Mouse (Mus musculus): ENCODE measurements at regions not wholly inside any gene's neighbourhood (a gene's known extent, or its start where the extent isn't known, plus 50 kb on each side); places are given as distances from the start of the nearest gene placed in this dataset.

GRCm38 (mm10) chr15:62169591-62170019 is 1246.8 kb upstream of the A1bg start:
- WGBS: 82% methylated on average over 3 of the region's 3 CpGs
- no peak overlapping the region for H3K9ac ChIP-seq
- no peak for ATAC-seq (ENCODE audit: low FRiP score, low read depth)
- no peaks in the 10 kb centered on the region for H3K27me3 ChIP-seq
- no peaks in the 10 kb centered on the region for H3K36me3 ChIP-seq
- no peak overlapping the region for H3K4me2 ChIP-seq (replicated peaks)
- no peak overlapping the region for H3K4me3 ChIP-seq
- no peak overlapping the region for H3K27ac ChIP-seq
- no peaks in the 10 kb centered on the region for H3K4me1 ChIP-seq
- no peaks in the 10 kb centered on the region for H3K9me3 ChIP-seq

GRCm38 (mm10) chr15:62168958-62169590 is 1246.3 kb upstream of the A1bg start:
- WGBS: 92% methylated on average over 8 of the region's 8 CpGs
- Histone ChIP-seq H3K4me2 (replicated peaks) (no peak overlapping the region), H3K36me3 (no peaks in the 10 kb centered on the region), H3K27me3 (no peaks in the 10 kb centered on the region), H3K9me3 (no peaks in the 10 kb centered on the region), H3K9ac (no peak overlapping the region), H3K27ac (no peak overlapping the region), H3K4me3 (no peak overlapping the region), H3K4me1 (no peaks in the 10 kb centered on the region)
- ATAC-seq (ENCODE audit: low FRiP score, low read depth): no peak

DNA sequence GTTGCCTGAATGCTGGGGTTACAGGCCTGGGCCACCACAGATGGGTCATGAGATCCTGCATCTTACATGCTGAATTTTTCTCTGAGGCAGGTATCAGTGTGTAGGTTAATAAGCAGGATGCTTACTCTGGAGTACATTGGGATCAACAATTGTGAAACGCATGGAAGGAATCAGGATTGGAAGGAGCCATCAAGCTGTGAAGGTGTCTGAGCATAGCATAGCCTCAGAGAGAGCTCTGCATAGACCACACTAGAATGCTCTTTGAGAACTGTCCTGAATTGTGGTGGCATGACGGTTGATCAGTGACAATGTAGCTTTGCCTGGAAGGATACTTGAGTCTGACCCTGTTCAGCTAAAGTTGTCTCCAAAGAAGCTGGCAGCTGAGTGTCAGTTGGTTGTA is 1245.7 kb upstream of the A1bg start:
- Histone ChIP-seq H3K4me3 (no peak overlapping the region), H3K36me3 (no peaks in the 10 kb centered on the region), H3K9me3 (no peaks in the 10 kb centered on the region), H3K4me1 (no peaks in the 10 kb centered on the region), H3K9ac (no peak overlapping the region), H3K27ac (no peak overlapping the region), H3K4me2 (replicated peaks) (no peak overlapping the region), H3K27me3 (no peaks in the 10 kb centered on the region)
- ATAC-seq (ENCODE audit: low FRiP score, low read depth): no peak
- 93% methylated on average over 2 of the region's 2 CpGs for WGBS

GRCm38 (mm10) chr15:62166786-62167185 is 1244.0 kb upstream of the A1bg start:
- Histone ChIP-seq H3K27me3 (no peaks in the 10 kb centered on the region), H3K4me3 (no peak overlapping the region), H3K9ac (no peak overlapping the region), H3K9me3 (no peaks in the 10 kb centered on the region), H3K4me2 (replicated peaks) (no peak overlapping the region), H3K27ac (no peak overlapping the region), H3K36me3 (no peaks in the 10 kb centered on the region), H3K4me1 (no peaks in the 10 kb centered on the region)
- 85% methylated on average over 5 of the region's 5 CpGs for WGBS
- ATAC-seq (ENCODE audit: low FRiP score, low read depth): no peak

DNA sequence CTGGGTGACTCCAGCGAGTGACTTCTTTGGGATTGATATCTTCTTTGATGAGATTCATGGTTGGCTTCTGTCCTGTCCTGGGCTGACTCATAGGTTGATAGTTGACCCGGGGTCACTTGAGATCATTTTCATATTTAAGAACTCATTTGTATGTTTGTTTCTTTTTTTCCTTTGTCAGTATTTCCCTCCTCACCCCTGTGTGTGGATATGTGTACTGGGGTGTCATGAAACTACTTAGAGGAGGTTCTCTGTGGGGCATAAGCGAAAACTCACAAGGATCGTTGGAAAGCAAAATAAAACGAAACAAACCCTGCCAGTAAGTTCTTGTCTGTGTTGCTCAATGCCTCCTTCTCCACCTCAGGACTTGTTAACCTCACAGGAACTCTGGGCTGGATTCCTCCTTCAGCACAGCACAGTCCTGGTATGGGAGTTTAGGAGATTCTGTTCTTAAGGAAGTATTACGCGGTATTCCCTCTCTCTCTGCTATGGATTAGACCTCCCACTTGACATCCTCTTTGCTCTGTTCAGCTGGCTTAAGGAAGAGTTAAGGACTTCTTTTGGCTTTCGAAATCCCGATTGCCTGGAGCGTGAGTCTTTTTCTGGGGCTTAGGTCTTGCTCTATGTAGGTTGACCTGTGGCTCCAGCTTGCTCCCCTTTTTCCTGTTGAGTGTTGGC is 1243.2 kb upstream of the A1bg start:
- WGBS: 93% methylated on average over 10 of the region's 10 CpGs
- no peaks in the 10 kb centered on the region for H3K4me1 ChIP-seq
- H3K4me3 ChIP-seq: no peak overlapping the region
- H3K27ac ChIP-seq: no peak overlapping the region
- no peaks in the 10 kb centered on the region for H3K9me3 ChIP-seq
- no peaks in the 10 kb centered on the region for H3K36me3 ChIP-seq
- H3K27me3 ChIP-seq: no peaks in the 10 kb centered on the region
- ATAC-seq (ENCODE audit: low FRiP score, low read depth): no peak
- H3K4me2 ChIP-seq (replicated peaks): no peak overlapping the region
- no peak overlapping the region for H3K9ac ChIP-seq

DNA sequence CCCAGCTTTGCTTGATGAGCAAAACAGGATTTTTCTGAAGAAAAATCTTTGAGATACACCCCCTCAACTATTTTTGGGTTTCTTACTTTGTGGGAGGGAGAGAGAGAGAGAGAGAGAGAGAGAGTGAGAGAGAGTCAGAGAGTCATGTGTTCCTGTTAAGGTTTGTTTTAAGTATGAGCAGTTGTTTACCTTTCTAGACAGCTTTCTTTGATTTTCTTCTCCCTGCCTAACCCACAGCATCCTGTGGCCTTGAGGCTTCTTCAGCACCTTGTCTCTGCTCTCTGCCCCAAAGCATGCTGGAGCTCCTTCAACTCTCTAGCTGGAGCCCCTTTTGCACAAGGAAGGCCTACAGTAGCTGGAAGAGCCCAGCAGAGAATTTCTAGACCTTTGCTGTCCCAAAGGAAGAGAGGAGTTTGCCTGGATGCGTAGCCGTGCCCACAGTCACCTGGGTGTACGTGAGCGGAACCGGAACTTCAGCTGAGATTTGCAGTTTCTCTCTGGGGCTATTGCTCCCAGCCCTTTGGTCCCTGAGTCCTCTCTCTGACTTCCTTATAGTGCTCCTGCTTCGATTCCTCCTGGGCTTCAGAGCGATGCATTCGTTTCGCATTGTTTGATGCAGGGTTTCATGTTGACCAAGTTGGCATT is 1242.1 kb upstream of the A1bg start:
- no peak for ATAC-seq (ENCODE audit: low FRiP score, low read depth)
- H3K36me3 ChIP-seq: no peaks in the 10 kb centered on the region

GRCm38 (mm10) chr15:62163203-62163602 is 1240.4 kb upstream of the A1bg start:
- no peak overlapping the region for H3K27ac ChIP-seq
- no peaks in the 10 kb centered on the region for H3K27me3 ChIP-seq
- H3K9me3 ChIP-seq: no peaks in the 10 kb centered on the region
- no peak overlapping the region for H3K4me2 ChIP-seq (replicated peaks)
- H3K36me3 ChIP-seq: no peaks in the 10 kb centered on the region
- 80% methylated on average over 5 of the region's 5 CpGs for WGBS
- no peak overlapping the region for H3K9ac ChIP-seq
- no peaks in the 10 kb centered on the region for H3K4me1 ChIP-seq
- no peak overlapping the region for H3K4me3 ChIP-seq
- no peak for ATAC-seq (ENCODE audit: low FRiP score, low read depth)

More for the DNA sequence above, 1242.1 kb upstream of the A1bg start:
- Histone ChIP-seq H3K9me3 (no peaks in the 10 kb centered on the region), H3K4me2 (replicated peaks) (no peak overlapping the region), H3K4me1 (no peaks in the 10 kb centered on the region), H3K4me3 (no peak overlapping the region), H3K9ac (no peak overlapping the region), H3K27me3 (no peaks in the 10 kb centered on the region), H3K27ac (no peak overlapping the region)
- 96% methylated on average over 9 of the region's 9 CpGs for WGBS

DNA sequence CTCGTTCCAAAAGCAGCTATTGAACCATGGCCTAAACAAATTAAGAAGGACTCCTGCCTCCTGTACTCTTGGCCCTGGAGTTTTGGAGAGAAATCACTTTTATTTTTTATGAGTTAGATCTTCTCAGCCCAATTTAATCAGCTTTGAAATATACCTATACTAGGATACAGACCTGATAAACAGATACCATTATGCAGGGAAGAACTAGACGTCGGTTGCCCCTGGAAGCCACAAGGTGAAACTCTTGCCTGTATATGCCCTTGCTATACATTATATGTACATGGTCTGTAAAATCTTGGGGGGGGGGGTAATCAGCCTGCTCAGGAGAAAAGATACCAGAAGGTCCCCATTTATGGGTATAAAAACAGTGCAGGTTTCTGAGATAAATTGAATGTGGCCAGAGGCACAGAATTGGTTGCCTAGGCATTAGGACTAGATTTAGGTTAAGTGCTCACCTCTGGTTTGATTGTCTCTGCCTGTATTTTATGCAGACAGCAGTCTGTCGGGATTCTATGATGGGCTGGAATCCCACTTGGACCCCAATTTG is 1239.9 kb upstream of the A1bg start:
- H3K9me3 ChIP-seq: no peaks in the 10 kb centered on the region
- H3K9ac ChIP-seq: no peak overlapping the region
- H3K4me1 ChIP-seq: no peaks in the 10 kb centered on the region
- H3K4me2 ChIP-seq (replicated peaks): no peak overlapping the region
- no peak overlapping the region for H3K27ac ChIP-seq
- ATAC-seq (ENCODE audit: low FRiP score, low read depth): no peak
- H3K36me3 ChIP-seq: no peaks in the 10 kb centered on the region
- WGBS: 80% methylated on average over 4 of the region's 4 CpGs
- H3K4me3 ChIP-seq: no peak overlapping the region
- no peaks in the 10 kb centered on the region for H3K27me3 ChIP-seq

- H3K4me1 ChIP-seq: no peaks in the 10 kb centered on the region
- H3K27me3 ChIP-seq: no peaks in the 10 kb centered on the region
- H3K4me3 ChIP-seq: no peak overlapping the region
- no peak overlapping the region for H3K9ac ChIP-seq
- H3K9me3 ChIP-seq: no peaks in the 10 kb centered on the region
- ATAC-seq (ENCODE audit: low FRiP score, low read depth): no peak
- H3K27ac ChIP-seq: no peak overlapping the region
- no peaks in the 10 kb centered on the region for H3K36me3 ChIP-seq
- H3K4me2 ChIP-seq (replicated peaks): no peak overlapping the region
- WGBS: 71% methylated on average over 8 of the region's 8 CpGs
Measured at GRCm38 (mm10) chr15:62161975-62162647, 1239.3 kb upstream of the A1bg start.

GRCm38 (mm10) chr15:62161061-62161460 is 1238.2 kb upstream of the A1bg start:
- H3K9ac ChIP-seq: no peak overlapping the region
- H3K27ac ChIP-seq: no peak overlapping the region
- no peak overlapping the region for H3K4me3 ChIP-seq
- no peaks in the 10 kb centered on the region for H3K27me3 ChIP-seq
- H3K36me3 ChIP-seq: no peaks in the 10 kb centered on the region
- H3K4me2 ChIP-seq (replicated peaks): no peak overlapping the region
- WGBS: 86% methylated on average over 8 of the region's 8 CpGs
- H3K9me3 ChIP-seq: no peaks in the 10 kb centered on the region
- H3K4me1 ChIP-seq: no peaks in the 10 kb centered on the region
- ATAC-seq (ENCODE audit: low FRiP score, low read depth): no peak

- no peak overlapping the region for H3K9ac ChIP-seq
- H3K4me1 ChIP-seq: no peaks in the 10 kb centered on the region
- 70% methylated on average over 8 of the region's 8 CpGs for WGBS
- no peaks in the 10 kb centered on the region for H3K36me3 ChIP-seq
- no peaks in the 10 kb centered on the region for H3K27me3 ChIP-seq
- no peak overlapping the region for H3K4me3 ChIP-seq
- no peak overlapping the region for H3K4me2 ChIP-seq (replicated peaks)
- no peaks in the 10 kb centered on the region for H3K9me3 ChIP-seq
- no peak overlapping the region for H3K27ac ChIP-seq
- ATAC-seq (ENCODE audit: low FRiP score, low read depth): no peak
Measured at GRCm38 (mm10) chr15:62158875-62159675, 1236.3 kb upstream of the A1bg start.

Measured in limb, embryonic 13.5 days (tissue).